Mouse (Mus musculus): ENCODE measurements around the gene Ryr2.

The Ryr2 gene

DNA sequence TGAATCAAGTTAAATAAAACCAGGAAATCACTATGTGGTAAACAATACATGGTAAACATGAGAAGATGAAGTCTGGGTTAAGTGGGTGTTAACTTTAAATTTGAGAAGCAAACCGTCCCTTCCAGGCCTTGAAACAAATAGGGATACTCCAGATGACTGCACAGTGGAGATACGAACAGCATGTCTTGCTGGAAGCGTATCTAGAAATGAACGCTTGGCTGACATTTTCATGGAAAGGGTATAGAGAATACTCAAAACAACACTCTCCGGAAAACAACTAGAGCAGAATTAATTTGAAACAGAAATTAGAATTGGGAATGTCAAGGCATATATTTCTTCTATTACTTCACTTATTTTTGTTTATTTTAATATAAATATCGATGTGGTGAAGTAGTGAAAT is 329.0 kb downstream of the Ryr2 start:
- no peak for DNase-seq (ENCODE audit: low spot score in 2 of 2)

DNA sequence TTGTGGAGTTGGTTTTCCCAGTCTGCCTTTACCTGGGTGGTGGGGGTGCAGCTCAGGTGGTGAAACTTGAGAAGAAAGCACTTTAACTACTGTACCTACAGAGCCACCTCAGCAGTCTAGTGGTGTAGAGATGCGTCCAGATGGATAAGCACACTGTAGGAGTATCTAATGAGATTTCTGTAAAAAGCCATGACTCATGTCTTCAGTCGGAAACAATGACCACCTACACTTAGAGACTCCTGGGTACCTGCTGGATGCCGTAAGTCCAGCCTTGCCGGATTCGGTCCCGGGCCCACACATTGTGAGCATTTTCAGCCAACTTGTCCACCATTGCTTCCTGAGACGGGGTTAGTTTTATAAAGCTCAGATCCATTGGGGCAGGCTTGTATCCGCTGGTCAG is 334.6 kb downstream of the Ryr2 start:
- DNase-seq (ENCODE audit: low spot score in 2 of 2) = no peak

DNA sequence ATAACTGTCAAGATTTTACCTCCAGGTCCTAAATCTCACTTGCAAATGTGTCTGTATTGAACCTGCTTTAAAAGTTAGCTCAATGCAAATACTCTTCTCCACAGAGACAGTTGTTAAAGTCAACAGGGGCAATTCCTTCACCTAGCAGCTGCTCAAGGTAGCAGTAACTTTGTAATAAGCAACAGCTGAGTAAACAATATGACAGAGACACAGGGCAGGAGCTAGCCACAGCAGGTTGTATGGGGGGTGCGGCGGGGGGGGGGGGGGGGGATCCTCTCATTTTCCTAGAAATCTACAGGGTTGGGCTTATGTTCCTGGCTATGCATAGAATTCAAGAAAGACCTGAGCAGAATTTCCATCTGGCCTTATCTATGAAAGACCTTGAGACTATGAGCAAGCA is 339.8 kb downstream of the Ryr2 start:
- no peak for DNase-seq (ENCODE audit: low spot score in 2 of 2)

DNA sequence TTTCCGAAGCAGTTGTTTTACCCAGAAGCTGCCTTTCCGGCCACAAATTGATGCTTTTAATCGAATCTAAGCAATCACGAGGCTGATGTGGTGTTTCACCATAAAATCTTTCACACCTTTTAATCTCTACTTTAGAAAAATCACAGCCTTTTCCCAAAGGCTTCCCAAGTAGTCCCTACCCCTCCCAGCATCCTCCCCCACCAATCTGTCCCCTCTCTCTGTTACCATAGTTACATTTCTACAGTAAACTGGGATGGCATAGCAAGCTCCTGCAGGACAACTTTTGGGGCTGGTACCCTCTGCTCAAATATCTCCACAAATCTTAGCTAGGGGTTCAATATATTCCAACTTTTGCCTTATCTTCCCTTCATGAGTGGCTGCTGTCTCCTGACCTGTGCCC is 342.8 kb downstream of the Ryr2 start:
- DNase-seq (ENCODE audit: low spot score in 2 of 2) = no peak

DNA sequence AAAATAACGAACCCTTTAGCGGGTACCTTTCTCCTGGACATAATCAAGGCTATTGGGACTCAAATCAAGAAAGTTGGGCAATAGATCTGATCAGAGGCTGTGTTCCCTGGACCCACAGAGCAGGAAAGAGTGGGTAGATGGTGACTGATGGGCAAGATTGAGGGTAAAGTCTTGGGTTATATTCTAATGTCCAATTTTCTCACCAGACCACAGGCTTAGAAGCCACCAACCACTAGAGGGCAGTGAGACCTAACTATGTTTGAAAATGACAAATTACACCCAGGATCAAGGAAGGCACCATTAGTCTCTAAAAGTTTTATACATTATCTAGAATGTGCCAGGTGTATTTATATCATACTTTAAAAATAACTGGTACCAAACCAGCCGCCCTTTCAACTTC is 343.6 kb downstream of the Ryr2 start:
- DNase-seq (ENCODE audit: low spot score in 2 of 2) = no peak

DNA sequence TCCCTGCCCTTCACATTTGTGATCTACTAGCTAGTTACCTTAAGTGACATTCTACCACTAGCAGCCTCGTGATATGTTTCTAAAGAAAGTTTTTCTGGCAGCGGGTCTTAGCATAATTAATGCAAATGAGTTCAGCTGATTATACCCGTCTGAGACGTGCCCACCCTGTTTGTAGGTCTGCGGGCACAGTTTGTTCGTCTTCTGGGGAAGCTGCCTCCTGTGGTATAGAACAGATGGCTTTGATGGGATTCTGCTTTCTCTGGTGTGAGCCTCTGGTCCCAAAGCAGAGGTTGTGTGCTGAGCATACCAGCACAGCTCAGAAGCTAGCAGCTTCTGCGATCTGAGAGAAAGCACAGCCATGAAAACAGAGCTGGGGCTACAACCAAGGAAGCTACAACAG is 348.9 kb downstream of the Ryr2 start:
- DNase-seq (ENCODE audit: low spot score in 2 of 2) = no peak

DNA sequence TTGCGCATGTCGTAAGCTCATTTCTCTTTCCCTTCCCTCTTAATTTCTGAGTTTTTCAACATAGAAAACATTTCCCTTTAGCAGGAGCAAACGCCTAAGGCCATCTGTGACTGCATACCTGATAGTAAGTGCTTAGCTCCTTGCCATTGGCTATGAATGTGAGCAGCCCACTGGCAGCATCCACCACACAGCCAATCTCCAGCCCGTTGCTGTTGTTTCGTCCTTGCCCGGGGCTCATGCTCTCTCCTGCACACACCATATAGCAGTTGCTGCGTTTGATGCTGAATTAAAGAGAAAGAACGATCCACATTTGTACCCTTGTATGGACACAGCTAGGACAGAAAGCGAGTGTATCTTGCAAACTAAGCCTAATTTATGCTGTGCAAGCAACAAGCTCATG is 361.3 kb downstream of the Ryr2 start:
- no peak for DNase-seq (ENCODE audit: low spot score in 2 of 2)

DNA sequence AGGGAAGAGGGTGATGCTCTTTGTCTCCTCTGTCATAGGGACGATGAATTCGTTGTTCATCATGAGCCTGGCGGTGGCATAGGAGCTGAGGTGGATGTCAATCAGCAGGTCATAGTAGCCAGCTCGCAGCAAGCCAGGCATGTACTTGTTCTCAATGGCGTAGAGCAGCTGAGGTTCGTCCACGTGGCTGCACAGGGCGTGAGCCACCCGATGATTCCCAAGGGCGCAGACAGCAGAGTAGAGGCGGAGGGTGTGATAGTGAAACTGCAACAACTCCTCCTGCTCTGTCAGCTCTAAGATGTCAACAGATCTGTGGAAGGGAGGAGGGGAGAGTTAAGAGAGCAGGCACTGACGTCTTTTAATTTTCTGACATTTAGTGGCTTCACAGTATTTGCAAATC is 368.5 kb downstream of the Ryr2 start:
- DNase-seq (ENCODE audit: low spot score in 2 of 2) = no peak

DNA sequence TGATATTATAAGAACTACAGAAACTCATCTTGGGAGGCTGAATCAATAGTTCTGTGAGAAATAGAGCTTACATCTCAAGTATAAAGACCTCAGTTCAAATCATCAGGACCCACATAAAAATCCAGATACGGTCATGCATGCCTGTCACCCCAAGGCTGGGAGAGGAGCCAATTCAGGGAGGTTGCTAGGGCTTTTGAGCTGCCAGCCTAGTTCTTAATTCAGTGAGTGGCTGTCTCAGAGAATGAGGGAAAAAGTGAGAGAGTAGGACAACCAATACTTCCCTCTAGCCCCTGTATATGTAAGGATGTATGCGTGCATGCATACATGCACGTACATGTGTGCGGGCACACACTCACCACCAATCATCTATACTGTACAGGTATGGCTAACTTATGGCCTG is 390.5 kb downstream of the Ryr2 start:
- DNase-seq (ENCODE audit: low spot score in 2 of 2) = no peak

DNA sequence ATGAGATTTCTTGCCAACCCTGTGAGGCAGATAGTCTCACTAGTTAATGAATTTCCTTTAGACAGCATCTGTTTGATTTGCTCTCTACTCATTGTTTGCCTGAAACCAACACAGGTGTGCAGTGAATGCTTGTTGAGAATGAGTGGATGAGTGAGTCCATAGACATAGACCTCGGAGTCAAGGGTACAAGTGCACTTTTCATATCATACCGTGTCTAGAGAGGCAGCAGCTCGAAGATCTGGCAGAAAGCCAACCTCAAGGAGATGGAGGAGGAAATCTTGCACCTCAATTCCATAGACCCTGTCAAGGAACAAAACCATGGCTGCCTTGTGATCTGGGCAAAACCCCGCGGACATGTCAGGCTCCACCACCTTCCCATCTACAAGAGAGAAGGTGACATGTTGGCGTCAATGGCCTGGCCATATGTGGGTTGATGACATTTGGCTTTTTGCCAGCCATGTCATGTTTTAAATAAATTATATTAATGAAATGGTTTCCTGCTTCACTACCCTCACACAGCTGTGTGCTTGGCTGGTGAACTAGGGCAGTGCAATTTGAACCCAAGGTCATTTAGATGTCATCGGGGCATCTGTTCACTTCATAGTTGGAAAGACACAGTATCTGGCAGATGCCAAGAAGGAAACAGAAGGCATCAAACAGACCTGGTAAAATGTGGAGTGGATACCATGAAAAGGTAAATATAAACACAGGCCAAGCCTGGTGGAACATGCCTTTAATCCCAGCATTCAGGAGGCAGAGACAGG is 396.9 kb downstream of the Ryr2 start:
- DNase-seq (ENCODE audit: low spot score in 2 of 2) = no peak

DNA sequence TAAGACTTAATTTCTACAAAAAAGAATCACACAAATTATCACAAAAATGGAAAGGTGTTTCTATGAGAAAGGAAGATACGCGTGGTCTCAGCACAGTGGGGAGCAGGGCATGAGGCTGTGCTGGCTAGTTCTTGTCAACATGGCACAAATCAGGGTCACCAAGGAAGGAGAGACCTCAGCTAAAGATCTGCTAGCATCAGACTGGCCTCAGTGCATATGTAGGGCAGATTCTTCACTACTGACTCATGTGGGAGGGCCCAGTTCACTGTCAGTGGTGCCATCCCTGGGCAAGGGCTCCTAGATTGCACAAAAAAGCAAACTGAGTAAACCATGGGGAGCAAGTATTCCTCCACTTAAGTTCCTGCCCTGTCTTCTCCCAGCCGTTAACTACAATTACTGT is 405.0 kb downstream of the Ryr2 start:
- no peak for DNase-seq (ENCODE audit: low spot score in 2 of 2)

DNA sequence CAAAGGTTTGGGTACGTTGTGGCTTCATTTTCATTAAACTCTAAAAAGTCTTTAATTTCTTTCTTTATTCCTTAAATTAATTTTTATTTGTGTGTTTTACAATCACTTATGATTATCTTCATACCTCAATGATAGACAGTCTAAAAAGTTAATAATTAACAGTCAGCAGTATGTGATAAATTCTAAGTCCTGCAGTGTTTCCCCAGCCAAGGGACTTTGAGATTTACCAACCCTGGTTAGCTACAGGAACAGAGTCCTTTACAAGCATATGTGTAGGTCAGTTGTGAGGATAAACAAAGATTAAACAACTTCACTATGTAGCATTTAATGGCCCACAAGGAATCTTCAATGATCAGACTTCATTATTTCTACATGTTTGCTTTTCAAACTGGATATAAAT is 410.2 kb downstream of the Ryr2 start:
- no peak for DNase-seq (ENCODE audit: low spot score in 2 of 2)

DNA sequence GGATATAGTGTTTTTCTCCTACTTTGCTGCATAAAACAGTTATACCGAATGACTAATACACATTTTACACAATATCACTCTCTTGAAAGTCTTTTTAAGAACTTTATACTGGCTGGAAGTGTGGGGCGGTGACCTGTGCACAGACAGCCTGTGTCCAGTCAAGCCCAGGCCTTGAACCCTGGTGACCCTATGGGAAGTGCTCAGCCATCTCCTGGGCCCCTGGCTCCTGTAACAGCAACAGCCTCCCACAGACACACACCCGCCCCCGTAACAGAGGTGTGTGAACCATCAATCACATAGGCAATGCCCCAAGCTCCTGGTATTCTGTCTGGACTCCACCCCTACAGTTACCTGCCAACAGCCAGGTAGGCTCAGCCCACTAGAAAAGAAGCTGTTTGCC is 424.9 kb downstream of the Ryr2 start:
- DNase-seq (ENCODE audit: low spot score in 2 of 2) = no peak

DNA sequence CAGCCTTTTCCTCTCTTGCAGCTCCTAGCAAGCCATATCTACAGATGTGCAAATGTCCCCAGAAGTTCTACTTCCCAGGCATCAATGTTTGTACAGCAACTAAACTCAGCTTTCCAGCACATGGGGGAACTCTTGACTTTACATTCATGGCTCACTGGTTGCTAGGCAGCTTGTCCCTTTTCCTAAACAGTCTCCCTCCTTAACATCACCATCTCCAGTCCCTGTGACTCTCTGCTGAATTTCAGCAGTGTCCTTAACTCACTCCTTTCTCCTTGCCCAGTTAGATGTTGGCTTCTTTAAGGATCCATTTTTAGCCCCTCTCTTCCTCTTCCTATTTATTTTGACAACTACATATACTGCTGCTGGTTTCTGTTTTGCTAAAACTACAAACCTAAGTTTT is 443.9 kb downstream of the Ryr2 start:
- DNase-seq (ENCODE audit: low spot score in 2 of 2) = no peak

DNA sequence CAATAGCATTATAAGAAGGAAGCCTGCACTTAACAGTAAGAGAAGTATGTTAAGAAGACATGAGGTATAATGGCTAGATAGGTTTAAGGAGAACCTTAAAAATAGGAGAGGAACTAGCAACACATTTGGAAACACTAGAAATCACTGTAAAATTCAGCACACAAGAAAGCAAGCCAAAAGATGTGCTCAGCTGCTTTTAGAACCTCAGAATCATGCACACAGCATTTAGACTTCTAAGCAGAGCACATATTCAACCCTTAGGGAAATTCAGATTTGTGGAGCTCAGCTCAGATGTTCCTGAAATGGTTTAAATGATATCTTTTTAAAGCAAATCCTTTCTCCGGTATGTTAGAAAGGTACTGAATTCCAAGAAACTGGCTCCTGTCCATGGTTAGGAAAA is 461.9 kb downstream of the Ryr2 start:
- no peak for DNase-seq (ENCODE audit: low spot score in 2 of 2)

DNA sequence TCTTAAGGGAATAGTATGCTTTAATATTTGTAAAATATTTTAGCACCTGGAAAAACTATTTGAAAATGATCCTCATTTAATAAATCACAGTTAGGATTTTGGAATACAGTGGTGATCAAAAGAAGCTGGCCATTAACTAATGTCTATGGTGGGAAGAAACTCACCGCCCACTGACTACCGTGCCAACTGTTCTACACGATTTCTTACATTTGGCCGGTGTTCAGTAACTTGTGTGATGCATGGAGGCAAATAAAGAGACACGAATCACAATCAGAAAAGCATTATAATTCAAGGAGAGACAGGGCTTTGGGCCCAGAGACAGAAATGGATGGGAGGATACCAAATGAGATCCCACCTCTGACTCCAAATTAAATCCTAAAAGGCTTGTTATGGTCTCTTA is 470.4 kb downstream of the Ryr2 start:
- DNase-seq (ENCODE audit: low spot score in 2 of 2) = no peak

DNA sequence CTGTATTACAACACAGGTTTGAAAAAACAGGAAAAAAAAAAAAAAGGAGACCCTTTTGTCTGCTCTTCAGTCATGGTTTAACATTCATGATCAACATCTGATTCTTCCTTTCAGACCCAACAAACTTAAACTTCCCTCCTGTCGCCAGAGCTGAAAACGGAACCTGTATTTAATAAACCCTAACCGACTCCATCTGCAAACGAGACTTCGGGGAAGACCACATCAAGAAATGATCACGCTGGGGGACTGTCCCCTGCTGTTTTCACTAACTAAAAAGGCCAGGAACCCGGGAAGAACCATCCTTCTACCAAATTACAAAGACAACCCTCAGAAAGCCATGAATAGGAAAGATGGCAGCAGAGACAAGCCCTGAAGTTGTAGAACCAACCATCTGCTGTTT is 482.2 kb downstream of the Ryr2 start:
- DNase-seq (ENCODE audit: low spot score in 2 of 2) = no peak

DNA sequence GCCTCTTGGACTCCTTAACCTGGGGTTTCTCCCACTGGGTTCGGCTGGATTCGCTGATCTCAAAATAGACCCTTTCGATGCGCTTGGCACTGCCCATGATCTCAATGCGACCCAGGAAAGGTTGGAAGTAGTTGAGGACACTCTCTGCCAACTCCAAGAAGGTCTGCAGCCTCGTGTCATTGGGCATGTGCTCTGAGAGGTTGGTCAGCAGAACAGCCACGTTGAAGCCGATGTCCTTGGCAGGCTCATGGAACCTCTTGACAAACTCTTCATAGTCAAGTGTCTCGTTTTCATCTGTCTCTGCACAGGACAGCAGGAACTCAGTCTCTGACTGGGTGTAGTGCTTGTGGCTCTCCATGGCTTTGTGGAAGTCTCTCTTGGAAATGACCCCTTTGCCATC is 511.3 kb downstream of the Ryr2 start:
- no peak for DNase-seq (ENCODE audit: low spot score in 2 of 2)

DNA sequence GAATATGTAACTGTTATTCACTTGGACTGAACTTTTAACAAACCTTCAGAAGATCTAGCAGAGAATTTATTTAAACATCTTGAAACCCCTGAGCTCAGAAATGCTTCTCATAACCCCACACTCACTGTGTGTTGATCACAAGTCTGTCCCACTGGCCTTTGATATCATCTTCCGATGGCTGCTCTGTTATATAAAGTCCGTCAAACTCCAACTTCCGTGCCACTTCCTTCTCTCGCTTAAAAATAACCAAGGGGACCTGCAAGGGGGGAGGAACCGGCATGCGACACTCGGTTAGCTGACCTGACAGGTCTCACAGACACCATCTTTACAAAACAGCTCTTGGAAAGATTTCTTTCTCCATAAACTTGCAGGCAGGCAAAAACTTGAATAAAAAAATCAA is 521.5 kb downstream of the Ryr2 start:
- no peak for DNase-seq (ENCODE audit: low spot score in 2 of 2)

DNA sequence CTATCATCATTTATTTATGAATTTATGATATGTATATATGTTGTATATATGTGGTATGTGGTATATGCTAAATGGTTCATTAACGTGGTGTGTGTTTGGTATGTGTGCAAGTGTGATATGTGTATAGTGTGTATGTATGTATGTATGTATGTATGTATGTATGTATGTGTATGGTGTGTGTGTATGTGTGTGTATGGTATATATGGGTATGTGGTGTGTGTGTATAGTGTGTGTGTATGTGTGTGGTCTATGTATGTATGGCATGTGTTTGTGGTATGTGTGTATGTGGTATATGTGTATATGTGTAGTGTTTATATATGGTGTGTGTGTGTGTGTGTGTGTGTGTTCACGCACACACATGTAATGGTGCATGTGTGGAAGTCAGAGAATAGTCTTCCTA is 534.2 kb downstream of the Ryr2 start:
- DNase-seq (ENCODE audit: low spot score in 2 of 2) = no peak

DNA sequence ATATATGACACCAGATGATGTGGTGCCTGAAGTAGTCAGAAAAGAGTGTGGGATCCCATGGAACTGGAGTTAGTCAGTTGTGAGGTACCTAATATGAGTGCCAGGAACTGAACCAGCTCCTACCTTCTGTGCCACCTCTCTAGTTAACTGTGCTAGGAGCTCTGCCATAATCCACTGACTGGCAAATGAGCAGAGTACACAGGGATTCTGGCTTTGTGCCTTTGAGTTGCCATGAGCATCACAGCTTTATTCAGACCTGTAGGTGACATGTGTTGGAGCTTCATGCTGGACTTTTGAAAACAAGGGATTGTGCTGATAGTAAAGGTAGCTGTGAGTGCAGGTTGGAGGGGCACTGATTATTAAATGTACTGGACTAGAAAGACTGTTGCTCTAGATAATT is 539.4 kb downstream of the Ryr2 start:
- DNase-seq (ENCODE audit: low spot score in 2 of 2) = no peak

DNA sequence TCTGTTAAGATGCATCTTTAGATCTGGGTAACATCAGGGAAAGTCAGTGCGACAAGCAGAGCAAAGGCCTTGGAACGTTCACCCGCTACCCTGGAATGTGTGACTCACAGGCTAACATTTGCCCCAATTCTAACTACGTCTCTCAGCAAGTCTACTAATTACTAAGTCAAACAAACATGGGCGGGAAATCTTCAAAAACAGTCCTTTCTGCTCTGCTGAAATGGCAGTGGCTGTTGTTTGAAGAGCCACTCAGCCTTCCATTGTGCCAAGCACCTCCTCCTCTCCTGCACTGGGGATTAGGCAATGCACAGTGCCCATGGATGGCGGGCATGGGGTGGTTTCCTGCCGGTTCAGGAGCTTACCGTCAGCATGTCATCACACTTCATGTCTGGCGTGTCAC is 540.3 kb downstream of the Ryr2 start:
- no peak for DNase-seq (ENCODE audit: low spot score in 2 of 2)

DNA sequence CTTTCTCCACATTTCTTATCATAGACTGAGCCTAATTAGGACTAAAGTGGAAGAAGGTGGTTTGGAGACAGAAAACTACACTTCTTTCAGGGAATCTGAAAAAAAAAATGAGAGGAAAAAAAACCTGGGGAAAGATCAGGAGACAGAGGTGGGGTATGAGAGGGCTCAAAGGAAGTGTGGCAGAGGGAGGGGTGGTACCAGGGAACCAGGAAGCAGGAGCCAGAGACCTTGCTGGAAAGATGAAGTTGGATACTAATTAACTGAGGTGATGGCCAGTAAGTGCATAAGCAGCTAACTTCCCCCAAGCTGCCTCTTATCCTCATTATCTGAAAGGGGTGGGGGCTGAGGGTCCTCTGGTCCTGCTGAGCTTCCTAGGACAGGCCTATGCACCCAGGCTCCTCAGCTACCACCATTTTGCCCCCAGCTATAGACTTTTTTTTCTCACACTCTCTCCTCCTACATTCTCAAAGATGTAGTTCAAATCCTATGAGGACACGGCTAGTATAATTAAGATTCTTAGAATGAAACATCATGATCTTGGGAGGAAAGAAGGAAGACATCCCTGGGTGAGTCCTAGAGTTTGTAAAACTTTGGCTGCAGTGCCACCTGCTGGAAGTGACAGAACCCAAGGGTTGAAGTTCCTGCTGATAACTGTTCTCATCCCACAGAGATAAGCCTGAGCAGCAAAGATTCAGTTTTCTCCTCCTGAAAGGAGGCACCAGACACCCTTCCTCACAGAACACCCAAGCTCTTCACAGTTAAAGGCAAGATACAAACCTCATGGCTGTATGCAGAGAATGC is 543.3 kb downstream of the Ryr2 start:
- DNase-seq (ENCODE audit: low spot score in 2 of 2) = peak in 1 of 2 experiments; percentile 12

DNA sequence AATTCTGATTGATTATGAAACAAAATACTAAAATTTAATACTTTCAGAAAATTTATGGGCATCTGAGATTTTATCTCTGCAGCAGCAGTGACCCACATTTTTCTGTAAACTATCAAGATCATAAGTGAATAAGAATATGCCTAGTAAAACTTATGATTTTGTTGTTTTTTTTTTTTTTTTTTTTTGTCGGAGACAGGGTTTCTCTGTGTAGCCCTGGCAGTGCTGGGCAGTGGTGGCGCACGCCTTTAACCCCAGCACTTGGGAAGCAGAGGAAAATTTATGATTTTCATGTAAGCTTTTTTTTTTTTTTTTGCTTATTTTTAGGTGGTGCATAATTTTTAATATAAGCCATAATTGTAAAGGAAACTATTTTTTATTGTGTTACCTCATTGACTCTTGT is 557.1 kb downstream of the Ryr2 start:
- DNase-seq (ENCODE audit: low spot score in 2 of 2) = no peak

Measured in spleen, postnatal 14 days (tissue).